Mouse (Mus musculus): ENCODE data around the gene Vgll2. TPM values are rescaled to one million over a fixed set of nuclear protein-coding genes. Genes with fewer than 3 reads are reported as not detected.

Vgll2 gene
- total RNA-seq (2015; ENCODE audit: low replicate concordance) (not detected in 2 replicates), total RNA-seq (2017; ENCODE audit: low replicate concordance) (not detected in 2 replicates)

- ATAC-seq (replicated peaks; ENCODE audit: low FRiP score, poor library complexity, severe bottlenecking), result no peak
Measured at GRCm38 (mm10) chr10:52022413-52023212, at the start of gene Vgll2. Gene Vgll2, plus strand, starts transcription at chr10:52022502.

- no peak for ATAC-seq (replicated peaks; ENCODE audit: low FRiP score, poor library complexity, severe bottlenecking)
Measured at GRCm38 (mm10) chr10:51975137-51975536, 47.2 kb upstream of the Vgll2 start.

GRCm38 (mm10) chr10:51975587-51975986 is 46.7 kb upstream of the Vgll2 start:
- ATAC-seq (replicated peaks; ENCODE audit: low FRiP score, poor library complexity, severe bottlenecking), result no peak

GRCm38 (mm10) chr10:51981651-51982050 is 40.7 kb upstream of the Vgll2 start:
- ATAC-seq (replicated peaks; ENCODE audit: low FRiP score, poor library complexity, severe bottlenecking), result no peak

- ATAC-seq (replicated peaks; ENCODE audit: low FRiP score, poor library complexity, severe bottlenecking), result no peak
Measured at GRCm38 (mm10) chr10:51982395-51982794, 39.9 kb upstream of the Vgll2 start.

GRCm38 (mm10) chr10:52018471-52018870 is 3.8 kb upstream of the Vgll2 start:
- no peak for ATAC-seq (replicated peaks; ENCODE audit: low FRiP score, poor library complexity, severe bottlenecking)

- no peak for ATAC-seq (replicated peaks; ENCODE audit: low FRiP score, poor library complexity, severe bottlenecking)
Measured at GRCm38 (mm10) chr10:52021231-52021630, 1.1 kb upstream of the Vgll2 start.

- ATAC-seq (replicated peaks; ENCODE audit: low FRiP score, poor library complexity, severe bottlenecking), result no peak
Measured at GRCm38 (mm10) chr10:52021736-52022394, 437 bp upstream of the Vgll2 start.

- ATAC-seq (replicated peaks; ENCODE audit: low FRiP score, poor library complexity, severe bottlenecking), result no peak
Measured at GRCm38 (mm10) chr10:52023213-52024052, 1.1 kb downstream of the Vgll2 start.

GRCm38 (mm10) chr10:52024053-52024410 is 1.7 kb downstream of the Vgll2 start:
- ATAC-seq (replicated peaks; ENCODE audit: low FRiP score, poor library complexity, severe bottlenecking), result no peak

- ATAC-seq (replicated peaks; ENCODE audit: low FRiP score, poor library complexity, severe bottlenecking), result no peak
Measured at GRCm38 (mm10) chr10:52025291-52025690, 3.0 kb downstream of the Vgll2 start.

- no peak for ATAC-seq (replicated peaks; ENCODE audit: low FRiP score, poor library complexity, severe bottlenecking)
Measured at GRCm38 (mm10) chr10:52025821-52026220, 3.5 kb downstream of the Vgll2 start.

- no peak for ATAC-seq (replicated peaks; ENCODE audit: low FRiP score, poor library complexity, severe bottlenecking)
Measured at GRCm38 (mm10) chr10:52027161-52028035, 5.1 kb downstream of the Vgll2 start.

- ATAC-seq (replicated peaks; ENCODE audit: low FRiP score, poor library complexity, severe bottlenecking), result no peak
Measured at GRCm38 (mm10) chr10:52028561-52029370, 6.5 kb downstream of the Vgll2 start.

- no peak for ATAC-seq (replicated peaks; ENCODE audit: low FRiP score, poor library complexity, severe bottlenecking)
Measured at GRCm38 (mm10) chr10:52029421-52030080, 7.2 kb downstream of the Vgll2 start.

GRCm38 (mm10) chr10:52033729-52034128 is 11.4 kb downstream of the Vgll2 start:
- ATAC-seq (replicated peaks; ENCODE audit: low FRiP score, poor library complexity, severe bottlenecking), result no peak

- ATAC-seq (replicated peaks; ENCODE audit: low FRiP score, poor library complexity, severe bottlenecking), result no peak
Measured at GRCm38 (mm10) chr10:52039392-52039791, 17.1 kb downstream of the Vgll2 start.

- no peak for ATAC-seq (replicated peaks; ENCODE audit: low FRiP score, poor library complexity, severe bottlenecking)
Measured at GRCm38 (mm10) chr10:52043086-52043485, 20.8 kb downstream of the Vgll2 start.

All from erythroid progenitor cell, adult 5-6 weeks (primary cell).